Mouse (Mus musculus): Measurements from ENCODE around the gene B830017H08Rik. TPM values are rescaled to one million over a fixed set of nuclear protein-coding genes. Genes with fewer than 3 reads are reported as not detected.

B830017H08Rik gene
- polyA plus RNA-seq (2011; ENCODE audit: insufficient read depth, insufficient read length, low read depth, missing spikeins): not detected in 2 replicates

- peak within 1 kb of the TSS; percentile 68 for H3K4me3 ChIP-seq (ENCODE audit: low read depth, low read length)
- no peaks in the 10 kb centered on the region for H3K9me3 ChIP-seq (replicated peaks; ENCODE audit: control insufficient read depth, insufficient read depth, low read length, poor library complexity, severe bottlenecking)
- H3K9ac ChIP-seq (ENCODE audit: low read depth, poor library complexity, severe bottlenecking): peak within 1 kb of the TSS; percentile 81
- no peaks in the 10 kb centered on the region for H3K36me3 ChIP-seq (ENCODE audit: control insufficient read depth, insufficient read depth, low read length, poor library complexity, severe bottlenecking)
- no peak within 1 kb of the TSS for H3K27ac ChIP-seq (ENCODE audit: insufficient read depth, low read length)
- peaks cover 9% of the 10 kb centered on the region for H3K27me3 ChIP-seq (ENCODE audit: control insufficient read depth, insufficient read depth, low read length, poor library complexity, severe bottlenecking)
- TF ChIP-seq EP300 (IDR thresholded peaks at IDR 0.05; ENCODE audit: insufficient read depth, low read depth, low read length) (no peak), POLR2A (IDR thresholded peaks at IDR 0.05; ENCODE audit: insufficient read depth, low read length) (no peak)
- peaks cover 2% of the 10 kb centered on the region for H3K4me1 ChIP-seq (ENCODE audit: control insufficient read depth, insufficient read depth, low read length)
Measured at GRCm38 (mm10) chr16:17832821-17833220, at the start of gene B830017H08Rik. TSS of gene B830017H08Rik (plus strand) at chr16:17833121.

GRCm38 (mm10) chr16:17785337-17785736 lies 47.6 kb upstream of the B830017H08Rik start:
- TF ChIP-seq CTCF (IDR thresholded peaks at IDR 0.05; ENCODE audit: low read depth, low read length) (no peak), EP300 (IDR thresholded peaks at IDR 0.05; ENCODE audit: insufficient read depth, low read depth, low read length) (no peak), POLR2A (IDR thresholded peaks at IDR 0.05; ENCODE audit: insufficient read depth, low read length) (no peak)
- peaks cover 19% of the 10 kb centered on the region for H3K36me3 ChIP-seq (ENCODE audit: control insufficient read depth, insufficient read depth, low read length, poor library complexity, severe bottlenecking)
- H3K4me3 ChIP-seq (ENCODE audit: low read depth, low read length): no peak overlapping the region
- H3K27me3 ChIP-seq (ENCODE audit: control insufficient read depth, insufficient read depth, low read length, poor library complexity, severe bottlenecking): no peaks in the 10 kb centered on the region; the same call in 1 of the 2 replicates
- no peak overlapping the region for H3K9ac ChIP-seq (ENCODE audit: low read depth, poor library complexity, severe bottlenecking)
- no peak overlapping the region for H3K27ac ChIP-seq (ENCODE audit: insufficient read depth, low read length)
- H3K9me3 ChIP-seq (replicated peaks; ENCODE audit: control insufficient read depth, insufficient read depth, low read length, poor library complexity, severe bottlenecking): no peaks in the 10 kb centered on the region
- no peaks in the 10 kb centered on the region for H3K4me1 ChIP-seq (ENCODE audit: control insufficient read depth, insufficient read depth, low read length)

- H3K9me3 ChIP-seq (replicated peaks; ENCODE audit: control insufficient read depth, insufficient read depth, low read length, poor library complexity, severe bottlenecking): no peaks in the 10 kb centered on the region
- peaks cover 8% of the 10 kb centered on the region for H3K27me3 ChIP-seq (ENCODE audit: control insufficient read depth, insufficient read depth, low read length, poor library complexity, severe bottlenecking)
- H3K4me1 ChIP-seq (ENCODE audit: control insufficient read depth, insufficient read depth, low read length): no peaks in the 10 kb centered on the region
- TF ChIP-seq CTCF (IDR thresholded peaks at IDR 0.05; ENCODE audit: low read depth, low read length): no peak
- TF ChIP-seq POLR2A (IDR thresholded peaks at IDR 0.05; ENCODE audit: insufficient read depth, low read length): no peak
- no peak for TF ChIP-seq EP300 (IDR thresholded peaks at IDR 0.05; ENCODE audit: insufficient read depth, low read depth, low read length)
- peaks cover 3% of the 10 kb centered on the region for H3K36me3 ChIP-seq (ENCODE audit: control insufficient read depth, insufficient read depth, low read length, poor library complexity, severe bottlenecking)
- no peak overlapping the region for H3K9ac ChIP-seq (ENCODE audit: low read depth, poor library complexity, severe bottlenecking)
- no peak overlapping the region for H3K4me3 ChIP-seq (ENCODE audit: low read depth, low read length)
- no peak overlapping the region for H3K27ac ChIP-seq (ENCODE audit: insufficient read depth, low read length)
Measured at GRCm38 (mm10) chr16:17792728-17793127, 40.2 kb upstream of the B830017H08Rik start.

GRCm38 (mm10) chr16:17794047-17794446 lies 38.9 kb upstream of the B830017H08Rik start:
- H3K36me3 ChIP-seq (ENCODE audit: control insufficient read depth, insufficient read depth, low read length, poor library complexity, severe bottlenecking): peaks cover 3% of the 10 kb centered on the region
- H3K27ac ChIP-seq (ENCODE audit: insufficient read depth, low read length): no peak overlapping the region
- no peaks in the 10 kb centered on the region for H3K9me3 ChIP-seq (replicated peaks; ENCODE audit: control insufficient read depth, insufficient read depth, low read length, poor library complexity, severe bottlenecking)
- no peak overlapping the region for H3K9ac ChIP-seq (ENCODE audit: low read depth, poor library complexity, severe bottlenecking)
- no peak overlapping the region for H3K4me3 ChIP-seq (ENCODE audit: low read depth, low read length)
- TF ChIP-seq CTCF (IDR thresholded peaks at IDR 0.05; ENCODE audit: low read depth, low read length) (no peak), POLR2A (IDR thresholded peaks at IDR 0.05; ENCODE audit: insufficient read depth, low read length) (no peak), EP300 (IDR thresholded peaks at IDR 0.05; ENCODE audit: insufficient read depth, low read depth, low read length) (no peak)
- H3K27me3 ChIP-seq (ENCODE audit: control insufficient read depth, insufficient read depth, low read length, poor library complexity, severe bottlenecking): peaks cover 14% of the 10 kb centered on the region
- H3K4me1 ChIP-seq (ENCODE audit: control insufficient read depth, insufficient read depth, low read length): no peaks in the 10 kb centered on the region

- Histone ChIP-seq H3K27me3 (ENCODE audit: control insufficient read depth, insufficient read depth, low read length, poor library complexity, severe bottlenecking) (peaks cover 17% of the 10 kb centered on the region), H3K36me3 (ENCODE audit: control insufficient read depth, insufficient read depth, low read length, poor library complexity, severe bottlenecking) (no peaks in the 10 kb centered on the region; the same call in 1 of the 2 replicates), H3K9me3 (replicated peaks; ENCODE audit: control insufficient read depth, insufficient read depth, low read length, poor library complexity, severe bottlenecking) (no peaks in the 10 kb centered on the region), H3K27ac (ENCODE audit: insufficient read depth, low read length) (no peak overlapping the region), H3K4me1 (ENCODE audit: control insufficient read depth, insufficient read depth, low read length) (no peaks in the 10 kb centered on the region), H3K9ac (ENCODE audit: low read depth, poor library complexity, severe bottlenecking) (no peak overlapping the region), H3K4me3 (ENCODE audit: low read depth, low read length) (no peak overlapping the region)
- no peak for TF ChIP-seq EP300 (IDR thresholded peaks at IDR 0.05; ENCODE audit: insufficient read depth, low read depth, low read length)
- no peak for TF ChIP-seq POLR2A (IDR thresholded peaks at IDR 0.05; ENCODE audit: insufficient read depth, low read length)
- TF ChIP-seq CTCF (IDR thresholded peaks at IDR 0.05; ENCODE audit: low read depth, low read length): no peak
Measured at GRCm38 (mm10) chr16:17795643-17796042, 37.3 kb upstream of the B830017H08Rik start.

GRCm38 (mm10) chr16:17796519-17796918 lies 36.4 kb upstream of the B830017H08Rik start:
- H3K9ac ChIP-seq (ENCODE audit: low read depth, poor library complexity, severe bottlenecking): peak overlapping the region; percentile 54; the same call in 1 of the 2 replicates
- TF ChIP-seq EP300 (IDR thresholded peaks at IDR 0.05; ENCODE audit: insufficient read depth, low read depth, low read length) (no peak), CTCF (IDR thresholded peaks at IDR 0.05; ENCODE audit: low read depth, low read length) (no peak), POLR2A (IDR thresholded peaks at IDR 0.05; ENCODE audit: insufficient read depth, low read length) (no peak)

More at GRCm38 (mm10) chr16:17796519-17796918, 36.4 kb upstream of the B830017H08Rik start:
- Histone ChIP-seq H3K4me1 (ENCODE audit: control insufficient read depth, insufficient read depth, low read length) (no peaks in the 10 kb centered on the region), H3K27me3 (ENCODE audit: control insufficient read depth, insufficient read depth, low read length, poor library complexity, severe bottlenecking) (peaks cover 17% of the 10 kb centered on the region), H3K36me3 (ENCODE audit: control insufficient read depth, insufficient read depth, low read length, poor library complexity, severe bottlenecking) (no peaks in the 10 kb centered on the region), H3K27ac (ENCODE audit: insufficient read depth, low read length) (no peak overlapping the region), H3K4me3 (ENCODE audit: low read depth, low read length) (no peak overlapping the region), H3K9me3 (replicated peaks; ENCODE audit: control insufficient read depth, insufficient read depth, low read length, poor library complexity, severe bottlenecking) (no peaks in the 10 kb centered on the region)
